Mouse (Mus musculus) CH12.LX (cell line): ENCODE measurements around the gene Nlgn1. TPM values are rescaled to one million over a fixed set of nuclear protein-coding genes. Genes with fewer than 3 reads are reported as not detected.

ENCODE experiments used
- DNase-seq: peaks from one replicate; pipeline ENCODE4 v3.0.0-alpha.2; 2013; ENCODE audit errors: extremely low read depth
- H3K27ac ChIP-seq: 2 replicates; pipeline ENCODE4 v1.5.1; 2012; ENCODE audit warnings: low read depth, mild to moderate bottlenecking, control low read depth, moderate library complexity; ENCODE audit not compliant: insufficient read depth
- H3K27me3 ChIP-seq: replicated peaks from 2 replicates; pipeline ENCODE3; 2012; ENCODE audit warnings: inconsistent platforms
- H3K36me3 ChIP-seq, 2 experiments: replicated peaks in 1 of 2; 2 replicates each; pipeline versions ENCODE3 to v1.6.1; 2012; ENCODE audit warnings: inconsistent platforms in 1 of 2, low read length in 1 of 2, mild to moderate bottlenecking in 1 of 2, mixed read lengths in 1 of 2, moderate library complexity in 1 of 2; ENCODE audit not compliant: control insufficient read depth in 1 of 2, insufficient read depth in 1 of 2
- H3K4me1 ChIP-seq, 2 experiments: 2 replicates each; pipeline ENCODE4 v1.6.1; 2012; ENCODE audit warnings: inconsistent platforms in 1 of 2, moderate library complexity in 1 of 2; ENCODE audit not compliant: insufficient read depth in 2 of 2, control insufficient read depth in 1 of 2
- H3K4me2 ChIP-seq: 2 replicates; pipeline ENCODE4 v1.6.1; 2012; ENCODE audit warnings: low read depth, mild to moderate bottlenecking, control low read depth; ENCODE audit not compliant: poor library complexity, insufficient read depth, severe bottlenecking
- H3K4me3 ChIP-seq, 3 experiments: fragments of 150-350 bp in 1 of 3; sonication (generic) in 1 of 3; replicated peaks in 1 of 3; 2 replicates each; pipeline versions ENCODE3 to v1.5.1; 2011 to 2012; ENCODE audit warnings: low read depth in 2 of 3, low read length in 2 of 3, mild to moderate bottlenecking in 2 of 3, moderate library complexity in 2 of 3, control low read depth in 1 of 3, improper control_type of control experiment in 1 of 3, inconsistent platforms in 1 of 3, mixed read lengths in 1 of 3; ENCODE audit not compliant: poor library complexity in 1 of 3
- H3K79me2 ChIP-seq: replicated peaks from 2 replicates; pipeline ENCODE4 v1.6.1; 2012; ENCODE audit warnings: mild to moderate bottlenecking, moderate library complexity; ENCODE audit not compliant: control insufficient read depth, poor library complexity, insufficient read depth, severe bottlenecking; ENCODE audit errors: extremely low read depth
- H3K9ac ChIP-seq: 2 replicates; pipeline ENCODE4 v1.6.1; 2012; ENCODE audit warnings: low read depth, mild to moderate bottlenecking, control low read depth, moderate library complexity; ENCODE audit not compliant: insufficient read depth
- H3K9me3 ChIP-seq: replicated peaks from 2 replicates; pipeline ENCODE3; 2012; ENCODE audit warnings: low read length, inconsistent platforms, mixed read lengths
- CHD2 ChIP-seq: IDR thresholded peaks from 2 replicates; pipeline ENCODE4 v1.6.1; 2011; ENCODE audit warnings: low read length, improper control_type of control experiment
- CTCF ChIP-seq, 2 experiments: IDR thresholded peaks in 1 of 2; conservative IDR thresholded peaks in 1 of 2; 2 replicates each; pipeline ENCODE4 v1.5.1; 2011 to 2012; ENCODE audit warnings: low read depth in 2 of 2, low read length in 2 of 2, improper control_type of control experiment in 1 of 2, inconsistent platforms in 1 of 2, mild to moderate bottlenecking in 1 of 2, moderate library complexity in 1 of 2
- E2F4 ChIP-seq: IDR thresholded peaks from 2 replicates; pipeline ENCODE4 v1.6.1; 2011; ENCODE audit warnings: low read depth, low read length, improper control_type of control experiment; ENCODE audit not compliant: insufficient replicate concordance
- ELF1 ChIP-seq: IDR thresholded peaks from 2 replicates; pipeline ENCODE4 v1.6.1; 2014; ENCODE audit warnings: low read depth, mild to moderate bottlenecking, inconsistent platforms, low read length, improper control_type of control experiment
- EP300 ChIP-seq: IDR thresholded peaks from 2 replicates; pipeline ENCODE4 v1.6.1; 2011; ENCODE audit warnings: low read length, improper control_type of control experiment
- ETS1 ChIP-seq: conservative IDR thresholded peaks from 2 replicates; pipeline ENCODE4 v1.6.1; 2012; ENCODE audit warnings: low read depth, mild to moderate bottlenecking, inconsistent platforms, low read length, improper control_type of control experiment, moderate library complexity
- GABPA ChIP-seq: IDR thresholded peaks from 2 replicates; pipeline ENCODE4 v1.6.1; 2012; ENCODE audit warnings: low read depth, low read length, improper control_type of control experiment, inconsistent platforms; ENCODE audit not compliant: insufficient replicate concordance
- IRF4 ChIP-seq: IDR thresholded peaks from 2 replicates; pipeline ENCODE4 v1.6.1; 2014; ENCODE audit warnings: low read depth, mild to moderate bottlenecking, inconsistent platforms, low read length, improper control_type of control experiment
- JUN ChIP-seq: IDR thresholded peaks from 2 replicates; pipeline ENCODE4 v1.6.1; 2011; ENCODE audit warnings: low read depth, mild to moderate bottlenecking, low read length, improper control_type of control experiment, moderate library complexity; ENCODE audit not compliant: insufficient read depth
- JUND ChIP-seq: conservative IDR thresholded peaks from 2 replicates; pipeline ENCODE4 v1.6.1; 2011; ENCODE audit warnings: low read depth, low read length, improper control_type of control experiment
- KAT2A ChIP-seq: IDR thresholded peaks from 2 replicates; pipeline ENCODE4 v1.6.1; 2012; ENCODE audit warnings: low read length, improper control_type of control experiment, inconsistent platforms; ENCODE audit not compliant: insufficient replicate concordance
- MAFK ChIP-seq: IDR thresholded peaks from 2 replicates; pipeline ENCODE4 v1.6.1; 2011; ENCODE audit warnings: low read length, improper control_type of control experiment; ENCODE audit not compliant: insufficient replicate concordance
- MAX ChIP-seq: IDR thresholded peaks from 2 replicates; pipeline ENCODE4 v1.6.1; 2011; ENCODE audit warnings: low read length, improper control_type of control experiment
- MAZ ChIP-seq: IDR thresholded peaks from 2 replicates; pipeline ENCODE4 v1.6.1; 2012; ENCODE audit warnings: low read depth, mild to moderate bottlenecking, inconsistent platforms, low read length, improper control_type of control experiment, moderate library complexity
- MEF2A ChIP-seq: IDR thresholded peaks from 2 replicates; pipeline ENCODE4 v1.6.1; 2014; ENCODE audit warnings: low read depth, mild to moderate bottlenecking, inconsistent platforms, low read length, improper control_type of control experiment, borderline replicate concordance
- MXI1 ChIP-seq: IDR thresholded peaks from 2 replicates; pipeline ENCODE4 v1.6.1; 2011; ENCODE audit warnings: mild to moderate bottlenecking, low read depth, low read length, improper control_type of control experiment
- POLR2A ChIP-seq: IDR thresholded peaks from 2 replicates; pipeline ENCODE4 v1.6.1; 2011; ENCODE audit warnings: low read depth, mild to moderate bottlenecking, improper control_type of control experiment, low read length
- POLR2AphosphoS2 ChIP-seq: IDR thresholded peaks from 2 replicates; pipeline ENCODE4 v1.6.1; 2011; ENCODE audit warnings: low read depth, low read length, improper control_type of control experiment
- RAD21 ChIP-seq: IDR thresholded peaks from 2 replicates; pipeline ENCODE4 v1.6.1; 2011; ENCODE audit warnings: low read depth, mild to moderate bottlenecking, low read length, improper control_type of control experiment, moderate library complexity
- TBP ChIP-seq: conservative IDR thresholded peaks from 2 replicates; pipeline ENCODE4 v1.6.1; 2011; ENCODE audit warnings: low read depth, low read length, improper control_type of control experiment
- UBTF ChIP-seq: IDR thresholded peaks from 2 replicates; pipeline ENCODE4 v1.6.1; 2012; ENCODE audit warnings: low read depth, mild to moderate bottlenecking, inconsistent platforms, low read length, improper control_type of control experiment, moderate library complexity
- USF2 ChIP-seq: conservative IDR thresholded peaks from 2 replicates; pipeline ENCODE4 v1.6.1; 2011; ENCODE audit warnings: low read depth, low read length, improper control_type of control experiment
- ZC3H11A ChIP-seq: IDR thresholded peaks from 2 replicates; pipeline ENCODE4 v1.6.1; 2012; ENCODE audit warnings: low read depth, mild to moderate bottlenecking, inconsistent platforms, low read length, improper control_type of control experiment
- dilution Hi-C: fragments of 300-500 bp; cut with MboI; formaldehyde crosslinking; loops from 2 replicates; pipeline ENCODE4 v1.14.3; 2020; ENCODE audit warnings: low sequenced_read_pairs; ENCODE audit not compliant: extremely low pct_unique_long_range_greater_than_20kb, extremely low pct_ligation_motif_present
- in situ Hi-C: fragments of 300-500 bp; cut with MboI; formaldehyde crosslinking; loops from 3 replicates; pipeline ENCODE4 v1.14.3; 2019; ENCODE audit warnings: low sequenced_read_pairs, low pct_ligation_motif_present, low pct_unique_long_range_greater_than_20kb, mixed read lengths
- polyA plus RNA-seq: library from polyadenylated mRNA; unstranded; fragments of >175 nt; gene quantifications from 2 replicates; pipeline ENCODE4 v1.2.1, GENCODE M21; 2012; ENCODE audit warnings: low read depth; ENCODE audit not compliant: insufficient read length
- total RNA-seq, 2 experiments: library from RNA; depleted of rRNA; stranded (reverse); fragments of 300-350 nt in 1 of 2; fragments of >200 nt in 1 of 2; gene quantifications; 2 replicates each; pipeline ENCODE4 v1.2.3; 2012 to 2014

Gene Nlgn1
- total and polyA plus RNA-seq, 3 experiments, result not detected

DNA sequence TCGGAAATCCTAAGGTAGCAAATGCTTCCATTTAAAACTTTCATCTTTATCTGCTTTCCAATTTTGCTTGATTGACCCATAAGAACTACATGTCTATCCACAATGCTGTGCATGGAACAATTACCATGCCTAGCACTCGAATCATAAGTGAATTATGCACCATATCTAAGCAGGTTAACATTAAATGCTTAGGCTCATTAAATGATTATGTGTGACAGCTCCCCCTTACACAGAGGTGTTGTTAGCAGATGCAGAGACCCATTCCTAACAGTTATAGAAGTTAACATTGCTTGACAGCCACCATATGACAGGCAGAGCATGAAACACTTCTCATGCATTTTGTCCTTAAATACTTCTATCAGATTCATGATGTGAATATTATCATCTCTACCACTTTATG, 89.0 kb downstream of the Nlgn1 start:
- H3K4me1 ChIP-seq, result no peaks in the 10 kb centered on the region
- TF ChIP-seq UBTF (no peak), RAD21 (no peak), CHD2 (no peak), MAFK (no peak), KAT2A (no peak), ETS1 (no peak), ZC3H11A (no peak), GABPA (no peak), JUN (no peak), JUND (no peak), USF2 (no peak), EP300 (no peak), MAZ (no peak), MAX (no peak)
- H3K4me2 ChIP-seq, result no peak overlapping the region
- no peak overlapping the region for H3K4me3 ChIP-seq
- H3K9ac ChIP-seq, result no peak overlapping the region
- H3K79me2 ChIP-seq, result no peaks in the 10 kb centered on the region
- in situ Hi-C loops (no loop called here), dilution Hi-C loops (no loop called here)
- peaks cover 15% of the 10 kb centered on the region for H3K9me3 ChIP-seq
- no peak overlapping the region for H3K27ac ChIP-seq
- no peaks in the 10 kb centered on the region for H3K36me3 ChIP-seq
- H3K27me3 ChIP-seq, result no peaks in the 10 kb centered on the region
- no peak for DNase-seq

DNA sequence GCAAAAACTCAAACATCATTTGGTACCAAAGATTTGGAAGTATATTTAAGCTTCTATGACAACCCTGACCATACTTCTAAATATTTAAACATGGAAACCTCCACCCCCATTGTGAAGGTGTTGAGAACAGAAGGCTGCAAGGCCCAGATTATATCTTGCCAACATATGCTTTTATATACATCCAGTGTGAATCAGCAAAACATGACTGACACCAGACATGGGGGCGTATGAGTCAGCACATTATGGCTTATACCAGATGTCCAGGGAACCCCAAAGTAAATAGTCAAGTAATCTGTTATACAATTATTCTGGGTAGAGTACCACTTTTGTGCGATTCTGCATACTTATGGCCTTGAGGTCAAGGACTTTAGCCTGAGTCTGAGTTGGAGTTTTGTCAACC, 102.3 kb downstream of the Nlgn1 start:
- Histone ChIP-seq H3K4me1 (no peaks in the 10 kb centered on the region), H3K79me2 (no peaks in the 10 kb centered on the region), H3K4me2 (no peak overlapping the region)
- TF ChIP-seq ELF1, result no peak
- no peak for TF ChIP-seq MEF2A
- TF ChIP-seq CTCF (conservative IDR thresholded peaks at IDR 0.05 in 1 of 2, IDR thresholded peaks at IDR 0.05 in 1 of 2; ENCODE audit: low read depth in 2 of 2, low read length in 2 of 2), result no peak
- no peak for TF ChIP-seq MXI1
- no peak for TF ChIP-seq POLR2AphosphoS2
- no peak for TF ChIP-seq TBP
- no peak for TF ChIP-seq IRF4
- no peak for TF ChIP-seq POLR2A
- no peak for TF ChIP-seq E2F4
- no peak for TF ChIP-seq EP300
- TF ChIP-seq, all 38 proteins: peak for 0
- no peak for DNase-seq
- H3K9ac ChIP-seq, result no peak overlapping the region
- H3K36me3 ChIP-seq, result no peaks in the 10 kb centered on the region
- in situ Hi-C loops (no loop called here), dilution Hi-C loops (no loop called here)
- H3K27me3 ChIP-seq, result no peaks in the 10 kb centered on the region
- H3K9me3 ChIP-seq, result peaks cover 19% of the 10 kb centered on the region
- H3K4me3 ChIP-seq, result no peak overlapping the region
- H3K27ac ChIP-seq, result no peak overlapping the region
